Mouse (Mus musculus) C2C12 (cell line): ENCODE measurements at regions not wholly inside any gene's neighbourhood (a gene's known extent, or its start where the extent isn't known, plus 50 kb on each side); places are given as distances from the start of the nearest gene placed in this dataset.

Source experiments
- CTCF ChIP-seq: IDR thresholded peaks from one replicate; pipeline ENCODE4 v1.5.1; 2011; ENCODE audit not compliant: control insufficient read depth, insufficient read depth, insufficient read length
- FOSL1 ChIP-seq: IDR thresholded peaks from one replicate; pipeline ENCODE4 v1.8.0; 2011; ENCODE audit warnings: mild to moderate bottlenecking, low read length; ENCODE audit not compliant: poor library complexity, insufficient read depth, severe bottlenecking
- MYOD1 ChIP-seq: IDR thresholded peaks from one replicate; pipeline ENCODE4 v1.6.1; 2011; ENCODE audit warnings: low read depth; ENCODE audit not compliant: control insufficient read depth, insufficient read length
- MYOG ChIP-seq: IDR thresholded peaks from one replicate; pipeline ENCODE4 v1.6.1; 2011; ENCODE audit not compliant: control insufficient read depth, insufficient read length; ENCODE audit errors: extremely low read depth
- USF1 ChIP-seq: IDR thresholded peaks from one replicate; pipeline ENCODE4 v1.6.1; 2011; ENCODE audit warnings: low read depth, mild to moderate bottlenecking, control low read depth, moderate library complexity

- no peak for TF ChIP-seq CTCF
- no peak for TF ChIP-seq USF1
- TF ChIP-seq MYOD1: no peak
- no peak for TF ChIP-seq MYOG
- TF ChIP-seq FOSL1: no peak
Measured at GRCm38 (mm10) chr10:25016110-25016509, 88.8 kb upstream of the Arg1 start.
